Mouse (Mus musculus) myocyte (in vitro differentiated cells): ENCODE results near the gene A730071L15Rik. TPM values are rescaled to one million over a fixed set of nuclear protein-coding genes. Genes with fewer than 3 reads are reported as not detected.

Experiments
- H3K27me3 ChIP-seq: one replicate; pipeline ENCODE4 v1.6.1; 2011; ENCODE audit not compliant: control insufficient read depth, insufficient read depth, insufficient read length
- H3K36me3 ChIP-seq: one replicate; pipeline ENCODE4 v1.6.1; 2011; ENCODE audit not compliant: control insufficient read depth, insufficient read depth
- H3K4me2 ChIP-seq: one replicate; pipeline ENCODE4 v1.6.1; 2011; ENCODE audit warnings: low read depth, control low read depth
- H3K4me3 ChIP-seq: one replicate; pipeline ENCODE4 v1.5.1; 2011; ENCODE audit warnings: mild to moderate bottlenecking, control low read depth, moderate library complexity
- H3K79me2 ChIP-seq: one replicate; pipeline ENCODE4 v1.6.1; 2011; ENCODE audit not compliant: control insufficient read depth, insufficient read depth
- H3ac ChIP-seq: one replicate; pipeline ENCODE4 v1.6.1; 2011; ENCODE audit not compliant: control insufficient read depth, insufficient read length
- CEBPB ChIP-seq: IDR thresholded peaks from 2 replicates; pipeline ENCODE4 v1.6.1; 2011; ENCODE audit warnings: mild to moderate bottlenecking, moderate library complexity; ENCODE audit not compliant: poor library complexity, insufficient read depth, severe bottlenecking
- E2F4 ChIP-seq: IDR thresholded peaks from one replicate; pipeline ENCODE4 v1.6.1; 2011; ENCODE audit warnings: mild to moderate bottlenecking, control low read depth, moderate library complexity; ENCODE audit not compliant: insufficient read depth
- MAX ChIP-seq: IDR thresholded peaks from one replicate; pipeline ENCODE4 v1.6.1; 2011; ENCODE audit warnings: low read depth, mild to moderate bottlenecking, control low read depth
- MYOD1 ChIP-seq, 3 experiments: IDR thresholded peaks; one replicate each; pipeline ENCODE4 v1.6.1; 2011; ENCODE audit warnings: control low read depth in 2 of 3, low read depth in 2 of 3, mild to moderate bottlenecking in 2 of 3, moderate library complexity in 1 of 3; ENCODE audit not compliant: insufficient read length in 2 of 3, control insufficient read depth in 1 of 3
- MYOG ChIP-seq, 3 experiments: IDR thresholded peaks; one replicate each; pipeline ENCODE4 v1.6.1; 2011; ENCODE audit warnings: control low read depth in 2 of 3, low read depth in 2 of 3, mild to moderate bottlenecking in 2 of 3; ENCODE audit not compliant: insufficient read length in 2 of 3, control insufficient read depth in 1 of 3, insufficient read depth in 1 of 3
- POLR2A ChIP-seq: IDR thresholded peaks from one replicate; pipeline ENCODE4 v1.6.1; 2011; ENCODE audit warnings: low read depth, mild to moderate bottlenecking, control low read depth, moderate library complexity; ENCODE audit not compliant: insufficient read length
- POLR2AphosphoS2 ChIP-seq: IDR thresholded peaks from one replicate; pipeline ENCODE4 v1.6.1; 2011; ENCODE audit warnings: low read depth, control low read depth; ENCODE audit not compliant: insufficient read length
- REST ChIP-seq: IDR thresholded peaks from one replicate; pipeline ENCODE4 v1.6.1; 2011; ENCODE audit warnings: mild to moderate bottlenecking, control low read depth, moderate library complexity; ENCODE audit not compliant: insufficient read depth, insufficient read length
- SRF ChIP-seq: IDR thresholded peaks from one replicate; pipeline ENCODE4 v1.6.1; 2011; ENCODE audit warnings: low read depth; ENCODE audit not compliant: control insufficient read depth, insufficient read length
- TCF12 ChIP-seq: IDR thresholded peaks from one replicate; pipeline ENCODE4 v1.6.1; 2011; ENCODE audit warnings: mild to moderate bottlenecking, control low read depth; ENCODE audit not compliant: poor library complexity, insufficient read depth, severe bottlenecking
- TCF3 ChIP-seq: IDR thresholded peaks from one replicate; pipeline ENCODE4 v1.6.1; 2011; ENCODE audit warnings: low read depth, control low read depth; ENCODE audit not compliant: insufficient read length
- USF1 ChIP-seq: IDR thresholded peaks from one replicate; pipeline ENCODE4 v1.6.1; 2011; ENCODE audit warnings: low read depth, mild to moderate bottlenecking, control low read depth, moderate library complexity
- polyA plus RNA-seq: library from polyadenylated mRNA; unstranded; fragments of >200 nt; fragmentation: generic; extraction: Trizol; gene quantifications from one replicate; pipeline ENCODE4 v1.2.1, GENCODE M21; 2012; ENCODE audit warnings: missing spikeins

Gene A730071L15Rik
- polyA plus RNA-seq, 1 experiment = 0.07 TPM

DNA sequence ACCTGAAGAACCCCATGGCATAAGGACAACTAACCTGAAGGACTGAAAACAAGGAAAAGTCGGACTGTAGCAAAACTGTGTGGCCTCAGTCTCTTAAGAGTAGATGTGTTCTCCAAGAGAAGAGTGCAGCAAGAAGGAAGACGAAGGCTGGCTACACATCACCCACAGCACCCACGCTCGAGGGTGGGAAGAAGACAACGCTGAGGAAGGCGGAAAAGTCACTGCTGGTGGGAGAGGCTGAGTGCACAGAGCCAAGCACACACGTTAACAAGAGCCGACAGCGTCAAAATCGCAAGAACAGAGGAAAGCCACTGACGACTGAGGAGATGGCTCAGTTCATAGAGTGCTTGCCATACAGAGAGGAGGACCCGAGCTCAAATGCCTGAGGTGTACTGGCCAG is 36.1 kb upstream of the A730071L15Rik start:
- Histone ChIP-seq H3K4me3 (no peak overlapping the region), H3K79me2 (peaks cover 65% of the 10 kb centered on the region), H3K4me2 (no peak overlapping the region), H3ac (no peak overlapping the region), H3K27me3 (no peaks in the 10 kb centered on the region), H3K36me3 (no peaks in the 10 kb centered on the region)
- TF ChIP-seq TCF3 (no peak), MYOD1 (IDR thresholded peaks at IDR 0.05; ENCODE audit: control insufficient read depth in 1 of 3, insufficient read length in 2 of 3, low read depth in 2 of 3) (no peak), CEBPB (no peak), USF1 (no peak), MYOG (IDR thresholded peaks at IDR 0.05; ENCODE audit: control insufficient read depth in 1 of 3, insufficient read depth in 1 of 3, insufficient read length in 2 of 3, low read depth in 2 of 3) (no peak), POLR2A (no peak), POLR2AphosphoS2 (no peak), E2F4 (no peak), REST (no peak), TCF12 (no peak), MAX (no peak), SRF (no peak)

- Histone ChIP-seq H3ac (no peak overlapping the region), H3K79me2 (peaks cover 65% of the 10 kb centered on the region), H3K4me2 (no peak overlapping the region), H3K4me3 (no peak overlapping the region), H3K36me3 (no peaks in the 10 kb centered on the region), H3K27me3 (no peaks in the 10 kb centered on the region)
- TF ChIP-seq E2F4 = no peak
- no peak for TF ChIP-seq MYOG (IDR thresholded peaks at IDR 0.05; ENCODE audit: control insufficient read depth in 1 of 3, insufficient read depth in 1 of 3, insufficient read length in 2 of 3, low read depth in 2 of 3)
- TF ChIP-seq USF1 = no peak
- TF ChIP-seq POLR2A = no peak
- TF ChIP-seq TCF12 = no peak
- TF ChIP-seq TCF3 = no peak
- TF ChIP-seq REST = no peak
- no peak for TF ChIP-seq POLR2AphosphoS2
- no peak for TF ChIP-seq MYOD1 (IDR thresholded peaks at IDR 0.05; ENCODE audit: control insufficient read depth in 1 of 3, insufficient read length in 2 of 3, low read depth in 2 of 3)
- TF ChIP-seq MAX = no peak
- TF ChIP-seq SRF = no peak
- TF ChIP-seq CEBPB = no peak
These were observed 35.0 kb upstream of the A730071L15Rik start for GRCm38 (mm10) chr11:6164781-6165180.

- H3K36me3 ChIP-seq = no peaks in the 10 kb centered on the region
- H3K4me2 ChIP-seq = no peak overlapping the region
- no peak overlapping the region for H3K4me3 ChIP-seq
- H3K27me3 ChIP-seq = no peaks in the 10 kb centered on the region
- TF ChIP-seq POLR2AphosphoS2 (no peak), E2F4 (no peak), REST (no peak)
- peaks cover 70% of the 10 kb centered on the region for H3K79me2 ChIP-seq
- H3ac ChIP-seq = no peak overlapping the region
These were observed 34.3 kb upstream of the A730071L15Rik start for GRCm38 (mm10) chr11:6165391-6166081.

GRCm38 (mm10) chr11:6166351-6166750 is 33.5 kb upstream of the A730071L15Rik start:
- no peak overlapping the region for H3K4me2 ChIP-seq
- H3K4me3 ChIP-seq = no peak overlapping the region
- peaks cover 73% of the 10 kb centered on the region for H3K79me2 ChIP-seq
- TF ChIP-seq MYOG (IDR thresholded peaks at IDR 0.05; ENCODE audit: control insufficient read depth in 1 of 3, insufficient read depth in 1 of 3, insufficient read length in 2 of 3, low read depth in 2 of 3) = no peak
- no peak for TF ChIP-seq MYOD1 (IDR thresholded peaks at IDR 0.05; ENCODE audit: control insufficient read depth in 1 of 3, insufficient read length in 2 of 3, low read depth in 2 of 3)
- TF ChIP-seq E2F4 = no peak
- TF ChIP-seq SRF = no peak
- no peak for TF ChIP-seq POLR2AphosphoS2
- TF ChIP-seq POLR2A = no peak
- no peak for TF ChIP-seq TCF3
- TF ChIP-seq TCF12 = no peak
- no peak for TF ChIP-seq USF1
- no peak for TF ChIP-seq MAX
- no peak for TF ChIP-seq CEBPB
- no peak for TF ChIP-seq REST
- H3K36me3 ChIP-seq = no peaks in the 10 kb centered on the region
- H3K27me3 ChIP-seq = no peaks in the 10 kb centered on the region
- no peak overlapping the region for H3ac ChIP-seq

- no peak overlapping the region for H3K4me2 ChIP-seq
These were observed 30.7 kb upstream of the A730071L15Rik start for GRCm38 (mm10) chr11:6169041-6169663.

More at GRCm38 (mm10) chr11:6169041-6169663, 30.7 kb upstream of the A730071L15Rik start:
- TF ChIP-seq USF1 = no peak
- no peak for TF ChIP-seq POLR2AphosphoS2
- TF ChIP-seq POLR2A = no peak
- no peak for TF ChIP-seq MAX
- no peak for TF ChIP-seq REST
- peaks cover 81% of the 10 kb centered on the region for H3K79me2 ChIP-seq
- no peak overlapping the region for H3K4me3 ChIP-seq
- H3ac ChIP-seq = no peak overlapping the region
- no peaks in the 10 kb centered on the region for H3K36me3 ChIP-seq
- H3K27me3 ChIP-seq = no peaks in the 10 kb centered on the region
